Mouse (Mus musculus) thymus, adult 2 months (tissue): ENCODE results near the gene Rap2a.

Experiments
- CTCF ChIP-seq: fragments of 200-500 bp; IDR thresholded peaks from 2 replicates; pipeline ENCODE4 v1.5.1; 2012; ENCODE audit warnings: mild to moderate bottlenecking, control low read depth, low read length, moderate library complexity, borderline replicate concordance; ENCODE audit not compliant: control insufficient read depth, poor library complexity, insufficient read depth; ENCODE audit errors: extremely low read depth
- POLR2A ChIP-seq: fragments of 200-500 bp; IDR thresholded peaks from 2 replicates; pipeline ENCODE4 v1.6.1; 2012; ENCODE audit warnings: mild to moderate bottlenecking, low read length, control low read depth, moderate library complexity; ENCODE audit not compliant: control insufficient read depth, poor library complexity, insufficient read depth; ENCODE audit errors: extremely low read depth

- TF ChIP-seq POLR2A: no peak
- no peak for TF ChIP-seq CTCF
These were observed 44.3 kb upstream of the Rap2a start for GRCm38 (mm10) chr14:120433931-120434398.
